Mouse (Mus musculus): ENCODE results near the gene Zdhhc17. TPM values are rescaled to one million over a fixed set of nuclear protein-coding genes. Genes with fewer than 3 reads are reported as not detected.

The Zdhhc17 gene
- polyA plus RNA-seq, 1 experiment from 2014 or later, result 15.1 TPM

GRCm38 (mm10) chr10:111026106-111026505 is 16.2 kb upstream of the Zdhhc17 start:
- WGBS, result 75% methylated on average over 6 of the region's 6 CpGs

GRCm38 (mm10) chr10:111024746-111025145 is 14.8 kb upstream of the Zdhhc17 start:
- Histone ChIP-seq H3K4me2 (no peak overlapping the region), H3K27ac (no peak overlapping the region), H3K4me3 (no peak overlapping the region), H3K36me3 (no peaks in the 10 kb centered on the region), H3K4me1 (replicated peaks) (peaks cover 2% of the 10 kb centered on the region; the same call in 1 of the 2 replicates), H3K27me3 (no peaks in the 10 kb centered on the region), H3K9me3 (replicated peaks) (no peaks in the 10 kb centered on the region), H3K9ac (no peak overlapping the region)
- ATAC-seq (replicated peaks; ENCODE audit: insufficient number of reproducible peaks, insufficient read depth, low FRiP score, low read depth), result no peak
- WGBS, result 72% methylated on average over 4 of the region's 4 CpGs

More at GRCm38 (mm10) chr10:111026106-111026505, 16.2 kb upstream of the Zdhhc17 start:
- Histone ChIP-seq H3K27me3 (no peaks in the 10 kb centered on the region), H3K9ac (no peak overlapping the region), H3K36me3 (no peaks in the 10 kb centered on the region), H3K9me3 (replicated peaks) (no peaks in the 10 kb centered on the region), H3K4me2 (no peak overlapping the region), H3K4me1 (replicated peaks) (peaks cover 2% of the 10 kb centered on the region; the same call in 1 of the 2 replicates), H3K4me3 (no peak overlapping the region), H3K27ac (no peak overlapping the region)
- ATAC-seq (replicated peaks; ENCODE audit: insufficient number of reproducible peaks, insufficient read depth, low FRiP score, low read depth), result no peak

GRCm38 (mm10) chr10:111014476-111014875 is 4.5 kb upstream of the Zdhhc17 start:
- no peak overlapping the region for H3K27ac ChIP-seq
- H3K27me3 ChIP-seq, result no peaks in the 10 kb centered on the region
- no peak for ATAC-seq (replicated peaks; ENCODE audit: insufficient number of reproducible peaks, insufficient read depth, low FRiP score, low read depth)
- no peaks in the 10 kb centered on the region for H3K36me3 ChIP-seq
- no peak overlapping the region for H3K4me3 ChIP-seq
- 71% methylated on average over 17 of the region's 17 CpGs for WGBS
- H3K9ac ChIP-seq, result no peak overlapping the region
- no peaks in the 10 kb centered on the region for H3K9me3 ChIP-seq (replicated peaks)
- no peak overlapping the region for H3K4me2 ChIP-seq
- 0 out of 2 replicates have a peak, but pooled peaks cover 3% of the 10 kb centered on the region for H3K4me1 ChIP-seq (replicated peaks)

GRCm38 (mm10) chr10:111013265-111013664 is 3.3 kb upstream of the Zdhhc17 start:
- no peak overlapping the region for H3K4me3 ChIP-seq
- H3K9ac ChIP-seq, result no peak overlapping the region

GRCm38 (mm10) chr10:111012496-111013038 is 2.6 kb upstream of the Zdhhc17 start:
- Histone ChIP-seq H3K36me3 (no peaks in the 10 kb centered on the region), H3K4me2 (no peak overlapping the region), H3K4me3 (no peak overlapping the region), H3K9me3 (replicated peaks) (no peaks in the 10 kb centered on the region), H3K27me3 (no peaks in the 10 kb centered on the region), H3K4me1 (replicated peaks) (peaks cover 5% of the 10 kb centered on the region; the same call in 1 of the 2 replicates), H3K9ac (no peak overlapping the region), H3K27ac (no peak overlapping the region)
- WGBS, result 71% methylated on average over 5 of the region's 5 CpGs
- no peak for ATAC-seq (replicated peaks; ENCODE audit: insufficient number of reproducible peaks, insufficient read depth, low FRiP score, low read depth)

More at GRCm38 (mm10) chr10:111013265-111013664, 3.3 kb upstream of the Zdhhc17 start:
- Histone ChIP-seq H3K9me3 (replicated peaks) (no peaks in the 10 kb centered on the region), H3K4me2 (no peak overlapping the region), H3K27me3 (no peaks in the 10 kb centered on the region), H3K36me3 (no peaks in the 10 kb centered on the region), H3K4me1 (replicated peaks) (peaks cover 3% of the 10 kb centered on the region; the same call in 1 of the 2 replicates), H3K27ac (no peak overlapping the region)
- 89% methylated on average over 3 of the region's 3 CpGs for WGBS
- ATAC-seq (replicated peaks; ENCODE audit: insufficient number of reproducible peaks, insufficient read depth, low FRiP score, low read depth), result no peak

- Histone ChIP-seq H3K27me3 (no peaks in the 10 kb centered on the region), H3K4me1 (replicated peaks) (peaks cover 12% of the 10 kb centered on the region), H3K4me2 (peak overlapping the region; percentile 90), H3K9ac (peak overlapping the region; percentile 98), H3K4me3 (peak overlapping the region; percentile 78), H3K9me3 (replicated peaks) (no peaks in the 10 kb centered on the region), H3K27ac (peak overlapping the region; percentile 98), H3K36me3 (no peaks in the 10 kb centered on the region)
- no peak for ATAC-seq (replicated peaks; ENCODE audit: insufficient number of reproducible peaks, insufficient read depth, low FRiP score, low read depth)
- 5% methylated on average over 14 of the region's 14 CpGs for WGBS
Observed at GRCm38 (mm10) chr10:111011226-111011765, 1.4 kb upstream of the Zdhhc17 start.

- ATAC-seq (replicated peaks; ENCODE audit: insufficient number of reproducible peaks, insufficient read depth, low FRiP score, low read depth), result no peak
- Histone ChIP-seq H3K9me3 (replicated peaks) (no peaks in the 10 kb centered on the region), H3K4me2 (peak overlapping the region; percentile 90), H3K4me1 (replicated peaks) (peaks cover 18% of the 10 kb centered on the region), H3K4me3 (peak overlapping the region; percentile 78), H3K36me3 (no peaks in the 10 kb centered on the region), H3K27ac (peak overlapping the region; percentile 98), H3K9ac (peak overlapping the region; percentile 98), H3K27me3 (no peaks in the 10 kb centered on the region)
- under 1% methylated on average over 19 of the region's 19 CpGs for WGBS
Observed at GRCm38 (mm10) chr10:111010480-111011225, 713 bp upstream of the Zdhhc17 start.

GRCm38 (mm10) chr10:111009113-111009640 is 763 bp downstream of the Zdhhc17 start:
- Histone ChIP-seq H3K36me3 (no peaks in the 10 kb centered on the region), H3K27ac (peak overlapping the region; percentile 98), H3K4me1 (replicated peaks) (peaks cover 24% of the 10 kb centered on the region), H3K4me2 (peak overlapping the region; percentile 90), H3K27me3 (no peaks in the 10 kb centered on the region), H3K4me3 (peak overlapping the region; percentile 78), H3K9me3 (replicated peaks) (no peaks in the 10 kb centered on the region), H3K9ac (peak overlapping the region; percentile 98)
- WGBS, result 0% methylated on average over 28 of the region's 28 CpGs
- no peak for ATAC-seq (replicated peaks; ENCODE audit: insufficient number of reproducible peaks, insufficient read depth, low FRiP score, low read depth)

GRCm38 (mm10) chr10:111007687-111008086 is 2.3 kb downstream of the Zdhhc17 start:
- H3K9me3 ChIP-seq (replicated peaks), result no peaks in the 10 kb centered on the region
- no peaks in the 10 kb centered on the region for H3K36me3 ChIP-seq
- H3K4me2 ChIP-seq, result no peak overlapping the region
- no peak overlapping the region for H3K27ac ChIP-seq
- no peak for ATAC-seq (replicated peaks; ENCODE audit: insufficient number of reproducible peaks, insufficient read depth, low FRiP score, low read depth)
- peaks cover 24% of the 10 kb centered on the region for H3K4me1 ChIP-seq (replicated peaks)
- H3K27me3 ChIP-seq, result no peaks in the 10 kb centered on the region
- 77% methylated on average over 4 of the region's 4 CpGs for WGBS
- no peak overlapping the region for H3K4me3 ChIP-seq
- no peak overlapping the region; the same call in 1 of the 2 replicates for H3K9ac ChIP-seq

- WGBS, result 32% methylated on average over 14 of the region's 14 CpGs
Observed at GRCm38 (mm10) chr10:111005611-111006488, 4.1 kb downstream of the Zdhhc17 start.

More at GRCm38 (mm10) chr10:111005611-111006488, 4.1 kb downstream of the Zdhhc17 start:
- H3K4me2 ChIP-seq, result peak overlapping the region; percentile 26; the same call in 1 of the 2 replicates
- no peak overlapping the region for H3K9ac ChIP-seq
- H3K9me3 ChIP-seq (replicated peaks), result no peaks in the 10 kb centered on the region
- no peak overlapping the region for H3K4me3 ChIP-seq
- H3K36me3 ChIP-seq, result no peaks in the 10 kb centered on the region
- H3K27me3 ChIP-seq, result no peaks in the 10 kb centered on the region
- peaks cover 22% of the 10 kb centered on the region for H3K4me1 ChIP-seq (replicated peaks)
- H3K27ac ChIP-seq, result no peak overlapping the region
- ATAC-seq (replicated peaks; ENCODE audit: insufficient number of reproducible peaks, insufficient read depth, low FRiP score, low read depth), result no peak
